Comparison of ENCODE assay signal across 19 mouse cellular contexts in the genomic region with DNA sequence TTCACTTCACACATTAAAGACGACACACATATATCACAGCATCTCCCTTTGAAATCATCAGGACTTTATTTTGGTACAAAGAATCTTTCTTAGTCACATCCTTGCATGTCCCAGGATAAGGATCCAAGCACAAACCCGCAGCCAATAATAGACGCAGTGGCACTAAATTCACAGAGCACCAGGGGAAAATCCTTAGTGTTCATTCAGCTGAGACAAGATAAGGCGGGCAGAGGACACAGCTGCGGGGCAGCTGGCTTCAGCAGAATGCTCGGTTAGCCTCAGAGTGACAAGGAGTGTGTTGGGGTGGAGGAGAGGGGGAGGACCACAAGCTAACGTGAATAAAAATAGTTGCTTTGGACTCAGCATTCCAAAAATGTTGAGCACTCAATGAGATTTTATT.
DNase-seq lines count a peak whose midpoint lies in the region; ATAC-seq lines count a peak whose summit lies in the region.
"Had no signal": no experiment of that assay in that cellular context is flagged by ENCODE, and none has a peak within 500 bp of the region (broad histone marks: within the 10 kb centered on the region; RNA-seq: fewer than 3 reads in every experiment).

No protein-coding gene starts in this region.

- intact Hi-C loops in left cerebral cortex, postnatal 14 days (cut with DNase I), result no loop called here
- intact Hi-C loops in left cerebral cortex, postnatal 10 days (cut with DNase I), result loop anchor here (10.0 kb wide), 1 partner anchor 368 kb away; no protein-coding TSS in a partner anchor

- no peaks in the 10 kb centered on the region for H3K4me1 ChIP-seq in limb, embryonic 10.5 days
- H3K4me1 ChIP-seq: forebrain, embryonic 13.5 days; midbrain, embryonic 10.5 days had no signal

- H3K36me3 ChIP-seq in limb, embryonic 10.5 days, result no peaks in the 10 kb centered on the region
- H3K36me3 ChIP-seq: hindbrain, embryonic 15.5 days; midbrain, embryonic 10.5 days had no signal

- H3K9me3 ChIP-seq in limb, embryonic 10.5 days (replicated peaks), result no peaks in the 10 kb centered on the region
- H3K9me3 ChIP-seq: forebrain, embryonic 13.5 days; hindbrain, embryonic 15.5 days; midbrain, embryonic 10.5 days had no signal

- H3K27ac ChIP-seq in limb, embryonic 10.5 days, result no peak overlapping the region
- H3K27ac ChIP-seq: forebrain, embryonic 13.5 days; hindbrain, embryonic 15.5 days; layer of hippocampus, adult 2 months; midbrain, embryonic 10.5 days had no signal

- no peaks in the 10 kb centered on the region for H3K27me3 ChIP-seq in limb, embryonic 10.5 days (ENCODE audit: low read depth, poor library complexity, severe bottlenecking)
- H3K27me3 ChIP-seq: forebrain, embryonic 13.5 days; hindbrain, embryonic 15.5 days had no signal

- no peak for DNase-seq in frontal cortex, postnatal 14 days (ENCODE audit: low spot score in 2 of 2)
- peak; percentile 18 to 37 for DNase-seq in left cerebral cortex, postnatal 14 days (ENCODE audit: low spot score in 2 of 2)
- no peak for DNase-seq in left cerebral cortex, postnatal 10 days (ENCODE audit: extremely low spot score in 1 of 2, low spot score in 2 of 2)
- DNase-seq in limb, embryonic 10.5 days (ENCODE audit: low spot score), result peak; percentile 18
- DNase-seq in right cerebral cortex, postnatal 4 days, result peak; percentile 8
- no peak for DNase-seq in spleen, adult 18-20 months
- DNase-seq: adrenal gland, postnatal 10 days; cerebellum, adult 2 months; cerebellum, postnatal 25 days; gastrocnemius, postnatal 36 days; kidney, adult 9 months; kidney, postnatal 25 days; thymus, adult 2 months; thymus, postnatal 4 days had no signal

- peak; percentile 75 for ATAC-seq in frontal cortex, adult (ENCODE audit: low TSS enrichment)
- ATAC-seq: forebrain, embryonic 13.5 days had no signal

- WGBS in limb, embryonic 10.5 days, result 78% methylated on average over 7 of the region's 7 CpGs

- no peak overlapping the region for H3K4me3 ChIP-seq in limb, embryonic 10.5 days
- H3K4me3 ChIP-seq: forebrain, embryonic 13.5 days; hindbrain, embryonic 15.5 days; layer of hippocampus, adult 2 months; midbrain, embryonic 10.5 days had no signal

Comparison
In these comparisons a context has a peak if more than half of its experiments do, and no peak if none do; other contexts are left out.
1. DNase-seq: peak in left cerebral cortex, postnatal 14 days (2 of 2), limb, embryonic 10.5 days (single experiment) and right cerebral cortex, postnatal 4 days (single experiment); none in frontal cortex, postnatal 14 days (0 of 2), left cerebral cortex, postnatal 10 days (0 of 2) and spleen, adult 18-20 months (0 of 2).